Mouse (Mus musculus) hindbrain, embryonic 15.5 days (tissue): Measurements from ENCODE around the gene a. TPM values are rescaled to one million over a fixed set of nuclear protein-coding genes. Genes with fewer than 3 reads are reported as not detected.

Experiments
- ATAC-seq: fragments of 200-750 bp; cut with Nextera tagmentation; 2 replicates; pipeline ENCODE4 v1.8.0; 2017; ENCODE audit warnings: low read depth, moderate number of reproducible peaks, moderate TSS enrichment; ENCODE audit not compliant: low FRiP score
- H3K27ac ChIP-seq: fragments of 300-500 bp; sonication (generic); replicated peaks from 2 replicates; pipeline ENCODE4 v1.5.1; 2015; ENCODE audit warnings: mild to moderate bottlenecking, inconsistent platforms
- H3K27me3 ChIP-seq: fragments of 300-500 bp; sonication (generic); 2 replicates; pipeline ENCODE4 v1.6.1; 2015; ENCODE audit warnings: control low read depth, inconsistent platforms
- H3K36me3 ChIP-seq: fragments of 300-500 bp; sonication (generic); 2 replicates; pipeline ENCODE4 v1.6.1; 2015; ENCODE audit warnings: control low read depth, inconsistent platforms
- H3K4me1 ChIP-seq: fragments of 300-500 bp; sonication (generic); replicated peaks from 2 replicates; pipeline ENCODE4 v1.6.1; 2015; ENCODE audit warnings: control low read depth, inconsistent platforms
- H3K4me2 ChIP-seq: fragments of 300-500 bp; sonication (generic); 2 replicates; pipeline ENCODE4 v1.6.1; 2015; ENCODE audit warnings: moderate library complexity, mild to moderate bottlenecking, inconsistent platforms
- H3K4me3 ChIP-seq: fragments of 300-500 bp; sonication (generic); 2 replicates; pipeline ENCODE4 v1.5.1; 2015; ENCODE audit warnings: mild to moderate bottlenecking, inconsistent platforms
- H3K9ac ChIP-seq: fragments of 300-500 bp; sonication (generic); 2 replicates; pipeline ENCODE4 v1.6.1; 2015; ENCODE audit warnings: inconsistent platforms
- H3K9me3 ChIP-seq: fragments of 300-500 bp; sonication (generic); 2 replicates; pipeline ENCODE4 v1.6.1; 2016; ENCODE audit warnings: control low read depth, inconsistent platforms
- WGBS: fragments of 180-500 bp; shearing (Covaris S2); methylation state at CpG from one replicate; pipeline ENCODE4 v1.1.7; 2015; 5-methylcytosine and 5-hydroxymethylcytosine counted together
- polyA plus RNA-seq: library from polyadenylated mRNA; unstranded; fragments of >200 nt; fragmentation: Nextera tagmentation; extraction: Ambion mirVana; gene quantifications from 2 replicates; pipeline ENCODE4 v1.2.1, GENCODE M21; 2015

Gene a
- polyA plus RNA-seq, result 0.99 and 1.2 TPM in 2 replicates

GRCm38 (mm10) chr2:154790656-154791483 is at the start of gene a, which contains the start of gene Raly:
TSS of gene a (plus strand) at chr2:154791402.
TSS of gene Raly (plus strand) at chr2:154791096.
- Histone ChIP-seq H3K9ac (peak within 1 kb of the TSS; percentile 71), H3K27ac (peak within 1 kb of the TSS; percentile 98), H3K4me3 (peak within 1 kb of the TSS; percentile 67), H3K36me3 (no peaks in the 10 kb centered on the region), H3K4me2 (peak within 1 kb of the TSS; percentile 75), H3K27me3 (no peaks in the 10 kb centered on the region), H3K9me3 (no peaks in the 10 kb centered on the region), H3K4me1 (peaks cover 29% of the 10 kb centered on the region)
- WGBS, result under 1% methylated on average over 81 of the region's 89 CpGs
- ATAC-seq, result peak; percentile 96

DNA sequence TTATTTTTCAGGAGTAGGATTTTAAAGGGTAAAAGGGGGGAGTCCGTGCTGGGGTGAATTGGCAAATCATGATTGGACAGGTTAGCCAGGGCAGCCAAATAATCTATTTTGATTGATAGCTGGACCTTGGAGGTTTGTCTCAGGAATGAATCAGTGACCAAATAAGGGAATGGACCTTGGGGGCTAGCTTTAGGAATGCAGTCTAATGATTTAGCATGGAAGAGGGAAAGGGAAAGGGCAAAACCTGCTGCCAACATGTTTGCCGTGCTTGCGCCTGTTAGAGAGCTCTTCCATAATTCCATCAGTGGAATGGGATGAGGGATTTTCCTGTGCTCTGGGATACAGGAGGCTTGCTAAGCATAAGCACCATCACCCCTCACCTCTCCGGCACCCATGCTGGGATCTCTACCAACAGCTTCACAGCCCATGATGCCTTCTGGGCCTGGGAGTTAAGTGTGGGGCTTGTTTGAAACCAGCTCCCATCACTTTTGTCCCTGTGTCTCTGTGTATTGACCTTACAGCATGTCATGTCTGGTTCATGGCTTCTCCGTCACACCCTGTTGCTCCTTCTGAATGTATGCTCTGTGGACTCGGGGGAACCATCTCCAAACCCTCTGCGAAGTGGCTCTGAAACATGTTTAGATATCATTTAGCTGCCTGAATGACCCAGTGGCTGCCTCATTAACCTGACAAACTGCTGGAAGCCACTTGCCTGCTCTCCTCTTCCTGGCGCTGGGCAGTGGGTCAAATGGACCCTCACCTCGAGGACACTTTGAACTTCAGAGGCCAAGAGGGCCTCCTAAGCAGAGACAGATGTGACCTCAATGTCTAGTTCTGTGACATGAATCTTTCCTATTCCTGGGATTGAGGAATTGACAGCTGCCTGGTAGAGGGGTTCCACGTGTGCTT is 48.0 kb upstream of the a start:
- Histone ChIP-seq H3K27ac (no peak overlapping the region), H3K4me1 (no peaks in the 10 kb centered on the region), H3K36me3 (no peaks in the 10 kb centered on the region), H3K9me3 (no peaks in the 10 kb centered on the region), H3K9ac (no peak overlapping the region), H3K27me3 (no peaks in the 10 kb centered on the region), H3K4me2 (no peak overlapping the region), H3K4me3 (no peak overlapping the region)
- 68% methylated on average over 10 of the region's 10 CpGs for WGBS
- ATAC-seq, result no peak

GRCm38 (mm10) chr2:154743915-154744314 is 47.3 kb upstream of the a start:
- H3K9me3 ChIP-seq, result no peaks in the 10 kb centered on the region
- no peaks in the 10 kb centered on the region for H3K36me3 ChIP-seq
- no peak overlapping the region for H3K4me2 ChIP-seq
- no peak for ATAC-seq
- H3K4me3 ChIP-seq, result no peak overlapping the region
- H3K4me1 ChIP-seq, result peaks cover 3% of the 10 kb centered on the region
- no peak overlapping the region for H3K9ac ChIP-seq
- no peaks in the 10 kb centered on the region for H3K27me3 ChIP-seq
- 64% methylated on average over 4 of the region's 4 CpGs for WGBS
- no peak overlapping the region for H3K27ac ChIP-seq

DNA sequence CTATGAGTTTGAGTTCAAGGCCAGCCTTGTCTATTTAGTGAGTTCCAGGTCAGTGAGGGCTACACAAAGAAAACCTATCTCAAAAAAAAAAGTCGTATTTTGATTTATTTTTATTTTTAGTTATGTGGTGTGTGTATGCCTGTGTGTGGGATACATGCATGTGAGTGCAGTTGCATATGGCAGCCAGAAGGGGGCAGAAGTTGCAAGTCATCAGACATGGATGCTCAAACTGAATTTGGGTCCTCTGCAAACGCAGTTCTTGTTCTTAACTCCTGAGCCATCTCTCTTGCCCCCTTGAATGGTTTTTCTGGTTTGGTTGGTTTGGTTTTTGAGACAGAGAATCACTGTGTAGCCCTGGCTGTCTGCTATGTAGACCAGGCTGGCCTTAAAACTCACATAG is 42.8 kb upstream of the a start:
- Histone ChIP-seq H3K9me3 (no peaks in the 10 kb centered on the region), H3K9ac (no peak overlapping the region), H3K27ac (peak overlapping the region; percentile 72; the same call in 1 of the 2 replicates), H3K4me3 (no peak overlapping the region), H3K4me2 (no peak overlapping the region), H3K4me1 (peaks cover 17% of the 10 kb centered on the region), H3K36me3 (no peaks in the 10 kb centered on the region), H3K27me3 (no peaks in the 10 kb centered on the region)
- 94% methylated on average over 2 of the region's 2 CpGs for WGBS
- ATAC-seq, result no peak

DNA sequence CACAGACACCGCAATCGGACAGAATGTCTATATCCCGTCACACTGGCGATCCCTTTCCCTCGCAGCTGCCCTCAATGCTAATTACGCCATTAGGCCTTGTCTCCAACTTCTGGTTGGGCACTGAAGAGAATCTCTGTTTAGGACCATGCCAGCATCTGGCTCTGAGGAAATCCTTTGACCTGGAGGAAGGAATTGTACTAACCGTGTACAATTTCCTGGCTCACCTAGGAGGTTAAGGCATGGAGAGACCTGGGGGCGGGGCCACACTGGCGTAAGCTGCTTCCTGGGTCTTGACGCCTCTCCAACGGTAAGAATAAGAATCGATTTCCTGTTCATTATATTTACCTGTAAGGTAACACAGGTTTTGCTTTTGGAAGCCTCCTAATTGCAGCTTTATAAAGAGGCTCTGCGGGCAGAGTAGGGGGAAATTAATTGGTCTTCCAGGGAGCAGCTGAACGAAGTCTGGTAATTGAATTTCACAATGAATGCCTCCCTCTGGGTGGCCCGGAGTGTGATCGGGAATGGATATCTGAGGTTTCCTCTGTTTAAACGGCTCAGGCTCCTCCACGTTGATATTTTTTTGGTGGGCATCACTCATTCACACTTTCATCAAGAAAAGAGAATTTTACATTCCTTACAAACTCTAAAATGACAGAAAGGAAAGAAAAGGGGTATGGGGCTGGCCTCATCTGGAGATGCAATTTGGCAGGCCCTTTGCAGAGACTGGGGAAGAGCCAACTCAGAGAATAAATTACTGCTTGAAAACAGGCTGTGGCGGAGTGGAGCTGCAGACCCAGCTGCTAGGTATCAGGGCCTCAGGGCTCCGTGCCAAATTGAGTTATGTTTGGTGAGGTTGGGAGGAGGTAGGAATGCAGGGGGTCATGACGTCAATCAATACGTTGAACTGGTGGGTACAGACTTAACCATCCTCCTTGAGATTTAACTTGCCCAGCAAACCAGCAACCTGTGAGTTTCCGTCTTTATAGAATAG is 41.9 kb upstream of the a start:
- H3K9me3 ChIP-seq, result no peaks in the 10 kb centered on the region
- no peaks in the 10 kb centered on the region for H3K27me3 ChIP-seq
- H3K9ac ChIP-seq, result no peak overlapping the region
- WGBS, result 34% methylated on average over 23 of the region's 23 CpGs
- H3K4me3 ChIP-seq, result no peak overlapping the region
- H3K36me3 ChIP-seq, result no peaks in the 10 kb centered on the region
- H3K27ac ChIP-seq, result peak overlapping the region; percentile 72
- H3K4me1 ChIP-seq, result peaks cover 17% of the 10 kb centered on the region
- peak overlapping the region; percentile 26 for H3K4me2 ChIP-seq
- peak; percentile 84 for ATAC-seq

DNA sequence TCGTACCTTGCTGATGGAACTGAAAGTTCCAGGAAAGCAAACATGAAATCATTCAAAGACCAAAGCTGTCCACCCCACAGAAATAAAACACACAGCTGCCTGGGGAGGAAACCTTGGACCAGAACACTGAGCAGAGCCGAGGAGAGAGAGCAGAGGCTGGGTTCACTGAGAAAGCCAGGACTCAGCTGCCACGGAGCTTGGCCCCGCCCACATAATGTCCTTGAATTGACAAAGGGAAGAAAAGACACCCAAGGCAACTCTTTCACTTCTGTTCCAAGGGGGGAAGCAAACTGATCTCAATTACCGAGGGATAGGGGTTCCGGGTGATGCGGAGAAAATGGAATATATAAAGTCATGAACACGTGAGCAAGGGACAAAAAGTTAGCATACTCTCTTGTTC is 39.3 kb upstream of the a start:
- H3K9ac ChIP-seq, result no peak overlapping the region
- ATAC-seq, result no peak
- 43% methylated on average over 8 of the region's 8 CpGs for WGBS
- H3K4me1 ChIP-seq, result peaks cover 17% of the 10 kb centered on the region
- no peaks in the 10 kb centered on the region for H3K36me3 ChIP-seq
- H3K9me3 ChIP-seq, result no peaks in the 10 kb centered on the region
- H3K27me3 ChIP-seq, result no peaks in the 10 kb centered on the region
- H3K4me2 ChIP-seq, result no peak overlapping the region
- H3K4me3 ChIP-seq, result no peak overlapping the region
- no peak overlapping the region for H3K27ac ChIP-seq

GRCm38 (mm10) chr2:154754068-154754560 is 37.1 kb upstream of the a start:
- WGBS, result 88% methylated on average over 2 of the region's 2 CpGs

GRCm38 (mm10) chr2:154755791-154756190 is 35.4 kb upstream of the a start:
- Histone ChIP-seq H3K4me1 (no peaks in the 10 kb centered on the region; the same call in 1 of the 2 replicates), H3K27me3 (no peaks in the 10 kb centered on the region), H3K27ac (no peak overlapping the region), H3K9me3 (no peaks in the 10 kb centered on the region), H3K36me3 (no peaks in the 10 kb centered on the region), H3K4me2 (no peak overlapping the region), H3K9ac (no peak overlapping the region), H3K4me3 (no peak overlapping the region)
- ATAC-seq, result no peak
- 65% methylated on average over 6 of the region's 6 CpGs for WGBS

More at GRCm38 (mm10) chr2:154754068-154754560, 37.1 kb upstream of the a start:
- ATAC-seq, result no peak
- Histone ChIP-seq H3K9ac (no peak overlapping the region), H3K9me3 (no peaks in the 10 kb centered on the region), H3K4me1 (peaks cover 12% of the 10 kb centered on the region), H3K27me3 (no peaks in the 10 kb centered on the region), H3K36me3 (no peaks in the 10 kb centered on the region), H3K27ac (no peak overlapping the region), H3K4me3 (no peak overlapping the region), H3K4me2 (no peak overlapping the region)

- Histone ChIP-seq H3K36me3 (no peaks in the 10 kb centered on the region), H3K9me3 (no peaks in the 10 kb centered on the region), H3K4me2 (no peak overlapping the region), H3K4me1 (no peaks in the 10 kb centered on the region), H3K4me3 (no peak overlapping the region), H3K9ac (no peak overlapping the region), H3K27ac (no peak overlapping the region), H3K27me3 (no peaks in the 10 kb centered on the region)
- ATAC-seq, result no peak
- WGBS, result 68% methylated on average over 5 of the region's 5 CpGs
Measured at GRCm38 (mm10) chr2:154757691-154758090, 33.5 kb upstream of the a start.

- no peak for ATAC-seq
- WGBS, result 84% methylated on average over 1 of the region's 1 CpGs
- no peak overlapping the region for H3K4me2 ChIP-seq
- no peaks in the 10 kb centered on the region for H3K27me3 ChIP-seq
- no peaks in the 10 kb centered on the region for H3K4me1 ChIP-seq
- no peaks in the 10 kb centered on the region for H3K9me3 ChIP-seq
- H3K36me3 ChIP-seq, result no peaks in the 10 kb centered on the region
- H3K9ac ChIP-seq, result no peak overlapping the region
- H3K4me3 ChIP-seq, result no peak overlapping the region
- H3K27ac ChIP-seq, result no peak overlapping the region
Measured at GRCm38 (mm10) chr2:154758454-154758853, 32.7 kb upstream of the a start.

- 87% methylated on average over 3 of the region's 3 CpGs for WGBS
- Histone ChIP-seq H3K4me2 (no peak overlapping the region), H3K27ac (no peak overlapping the region), H3K9ac (no peak overlapping the region), H3K4me1 (no peaks in the 10 kb centered on the region), H3K9me3 (no peaks in the 10 kb centered on the region), H3K4me3 (no peak overlapping the region), H3K27me3 (no peaks in the 10 kb centered on the region), H3K36me3 (no peaks in the 10 kb centered on the region)
- no peak for ATAC-seq
Measured at GRCm38 (mm10) chr2:154763226-154763625, 28.0 kb upstream of the a start.
